Mouse (Mus musculus) myocyte (in vitro differentiated cells): ENCODE results near the gene Rnf186. TPM values are rescaled to one million over a fixed set of nuclear protein-coding genes. Genes with fewer than 3 reads are reported as not detected.

ENCODE experiments used
- H3K27me3 ChIP-seq: one replicate; pipeline ENCODE4 v1.6.1; 2011; ENCODE audit not compliant: control insufficient read depth, insufficient read depth, insufficient read length
- H3K36me3 ChIP-seq: one replicate; pipeline ENCODE4 v1.6.1; 2011; ENCODE audit not compliant: control insufficient read depth, insufficient read depth
- H3K4me2 ChIP-seq: one replicate; pipeline ENCODE4 v1.6.1; 2011; ENCODE audit warnings: low read depth, control low read depth
- H3K4me3 ChIP-seq: one replicate; pipeline ENCODE4 v1.5.1; 2011; ENCODE audit warnings: mild to moderate bottlenecking, control low read depth, moderate library complexity
- H3K79me2 ChIP-seq: one replicate; pipeline ENCODE4 v1.6.1; 2011; ENCODE audit not compliant: control insufficient read depth, insufficient read depth
- H3ac ChIP-seq: one replicate; pipeline ENCODE4 v1.6.1; 2011; ENCODE audit not compliant: control insufficient read depth, insufficient read length
- CEBPB ChIP-seq: IDR thresholded peaks from 2 replicates; pipeline ENCODE4 v1.6.1; 2011; ENCODE audit warnings: mild to moderate bottlenecking, moderate library complexity; ENCODE audit not compliant: poor library complexity, insufficient read depth, severe bottlenecking
- E2F4 ChIP-seq: IDR thresholded peaks from one replicate; pipeline ENCODE4 v1.6.1; 2011; ENCODE audit warnings: mild to moderate bottlenecking, control low read depth, moderate library complexity; ENCODE audit not compliant: insufficient read depth
- MAX ChIP-seq: IDR thresholded peaks from one replicate; pipeline ENCODE4 v1.6.1; 2011; ENCODE audit warnings: low read depth, mild to moderate bottlenecking, control low read depth
- MYOD1 ChIP-seq, 3 experiments: IDR thresholded peaks; one replicate each; pipeline ENCODE4 v1.6.1; 2011; ENCODE audit warnings: control low read depth in 2 of 3, low read depth in 2 of 3, mild to moderate bottlenecking in 2 of 3, moderate library complexity in 1 of 3; ENCODE audit not compliant: insufficient read length in 2 of 3, control insufficient read depth in 1 of 3
- MYOG ChIP-seq, 3 experiments: IDR thresholded peaks; one replicate each; pipeline ENCODE4 v1.6.1; 2011; ENCODE audit warnings: control low read depth in 2 of 3, low read depth in 2 of 3, mild to moderate bottlenecking in 2 of 3; ENCODE audit not compliant: insufficient read length in 2 of 3, control insufficient read depth in 1 of 3, insufficient read depth in 1 of 3
- POLR2A ChIP-seq: IDR thresholded peaks from one replicate; pipeline ENCODE4 v1.6.1; 2011; ENCODE audit warnings: low read depth, mild to moderate bottlenecking, control low read depth, moderate library complexity; ENCODE audit not compliant: insufficient read length
- POLR2AphosphoS2 ChIP-seq: IDR thresholded peaks from one replicate; pipeline ENCODE4 v1.6.1; 2011; ENCODE audit warnings: low read depth, control low read depth; ENCODE audit not compliant: insufficient read length
- REST ChIP-seq: IDR thresholded peaks from one replicate; pipeline ENCODE4 v1.6.1; 2011; ENCODE audit warnings: mild to moderate bottlenecking, control low read depth, moderate library complexity; ENCODE audit not compliant: insufficient read depth, insufficient read length
- SRF ChIP-seq: IDR thresholded peaks from one replicate; pipeline ENCODE4 v1.6.1; 2011; ENCODE audit warnings: low read depth; ENCODE audit not compliant: control insufficient read depth, insufficient read length
- TCF12 ChIP-seq: IDR thresholded peaks from one replicate; pipeline ENCODE4 v1.6.1; 2011; ENCODE audit warnings: mild to moderate bottlenecking, control low read depth; ENCODE audit not compliant: poor library complexity, insufficient read depth, severe bottlenecking
- TCF3 ChIP-seq: IDR thresholded peaks from one replicate; pipeline ENCODE4 v1.6.1; 2011; ENCODE audit warnings: low read depth, control low read depth; ENCODE audit not compliant: insufficient read length
- USF1 ChIP-seq: IDR thresholded peaks from one replicate; pipeline ENCODE4 v1.6.1; 2011; ENCODE audit warnings: low read depth, mild to moderate bottlenecking, control low read depth, moderate library complexity
- polyA plus RNA-seq: library from polyadenylated mRNA; unstranded; fragments of >200 nt; fragmentation: generic; extraction: Trizol; gene quantifications from one replicate; pipeline ENCODE4 v1.2.1, GENCODE M21; 2012; ENCODE audit warnings: missing spikeins

Gene Rnf186
- polyA plus RNA-seq, 1 experiment: not detected

- H3K79me2 ChIP-seq: no peaks in the 10 kb centered on the region
- TF ChIP-seq SRF: no peak
- TF ChIP-seq MYOG (IDR thresholded peaks at IDR 0.05; ENCODE audit: control insufficient read depth in 1 of 3, insufficient read depth in 1 of 3, insufficient read length in 2 of 3, low read depth in 2 of 3): no peak
- TF ChIP-seq MAX: no peak
- TF ChIP-seq REST: no peak
- TF ChIP-seq E2F4: no peak
- no peak for TF ChIP-seq TCF3
- TF ChIP-seq POLR2AphosphoS2: no peak
- TF ChIP-seq POLR2A: no peak
- TF ChIP-seq TCF12: no peak
- TF ChIP-seq CEBPB: no peak
- TF ChIP-seq USF1: no peak
- no peak for TF ChIP-seq MYOD1 (IDR thresholded peaks at IDR 0.05; ENCODE audit: control insufficient read depth in 1 of 3, insufficient read length in 2 of 3, low read depth in 2 of 3)
These were observed 40.4 kb downstream of the Rnf186 start for GRCm38 (mm10) chr4:139007353-139007752.

GRCm38 (mm10) chr4:139007981-139008536 lies 41.1 kb downstream of the Rnf186 start:
- no peaks in the 10 kb centered on the region for H3K27me3 ChIP-seq
- TF ChIP-seq REST (no peak), MYOD1 (IDR thresholded peaks at IDR 0.05; ENCODE audit: control insufficient read depth in 1 of 3, insufficient read length in 2 of 3, low read depth in 2 of 3) (no peak), TCF12 (no peak), POLR2A (no peak), MYOG (IDR thresholded peaks at IDR 0.05; ENCODE audit: control insufficient read depth in 1 of 3, insufficient read depth in 1 of 3, insufficient read length in 2 of 3, low read depth in 2 of 3) (no peak), CEBPB (no peak)
- no peaks in the 10 kb centered on the region for H3K79me2 ChIP-seq
- no peak overlapping the region for H3K4me3 ChIP-seq
- no peak overlapping the region for H3K4me2 ChIP-seq
- no peaks in the 10 kb centered on the region for H3K36me3 ChIP-seq
- H3ac ChIP-seq: no peak overlapping the region

More at GRCm38 (mm10) chr4:139007353-139007752, 40.4 kb downstream of the Rnf186 start:
- Histone ChIP-seq H3K4me2 (no peak overlapping the region), H3ac (no peak overlapping the region), H3K36me3 (no peaks in the 10 kb centered on the region), H3K27me3 (no peaks in the 10 kb centered on the region), H3K4me3 (no peak overlapping the region)

- H3ac ChIP-seq: no peak overlapping the region
- H3K27me3 ChIP-seq: no peaks in the 10 kb centered on the region
- no peak overlapping the region for H3K4me2 ChIP-seq
- TF ChIP-seq REST: no peak
- TF ChIP-seq MYOD1 (IDR thresholded peaks at IDR 0.05; ENCODE audit: control insufficient read depth in 1 of 3, insufficient read length in 2 of 3, low read depth in 2 of 3): no peak
- TF ChIP-seq TCF12: no peak
- no peak for TF ChIP-seq TCF3
- TF ChIP-seq POLR2AphosphoS2: no peak
- no peak for TF ChIP-seq CEBPB
- TF ChIP-seq MYOG (IDR thresholded peaks at IDR 0.05; ENCODE audit: control insufficient read depth in 1 of 3, insufficient read depth in 1 of 3, insufficient read length in 2 of 3, low read depth in 2 of 3): no peak
- no peak for TF ChIP-seq E2F4
- TF ChIP-seq POLR2A: no peak
- TF ChIP-seq SRF: no peak
- no peak for TF ChIP-seq USF1
- TF ChIP-seq MAX: no peak
- no peaks in the 10 kb centered on the region for H3K36me3 ChIP-seq
- no peak overlapping the region for H3K4me3 ChIP-seq
- H3K79me2 ChIP-seq: no peaks in the 10 kb centered on the region
These were observed 44.3 kb downstream of the Rnf186 start for GRCm38 (mm10) chr4:139011201-139011702.

GRCm38 (mm10) chr4:139013281-139013680 lies 46.4 kb downstream of the Rnf186 start:
- Histone ChIP-seq H3ac (no peak overlapping the region), H3K27me3 (no peaks in the 10 kb centered on the region), H3K36me3 (no peaks in the 10 kb centered on the region), H3K4me3 (no peak overlapping the region), H3K79me2 (no peaks in the 10 kb centered on the region), H3K4me2 (no peak overlapping the region)
- TF ChIP-seq MYOG (IDR thresholded peaks at IDR 0.05; ENCODE audit: control insufficient read depth in 1 of 3, insufficient read depth in 1 of 3, insufficient read length in 2 of 3, low read depth in 2 of 3) (no peak), POLR2A (no peak), MAX (no peak), TCF12 (no peak), USF1 (no peak), MYOD1 (IDR thresholded peaks at IDR 0.05; ENCODE audit: control insufficient read depth in 1 of 3, insufficient read length in 2 of 3, low read depth in 2 of 3) (no peak), E2F4 (no peak)

- Histone ChIP-seq H3ac (no peak overlapping the region), H3K79me2 (no peaks in the 10 kb centered on the region), H3K27me3 (no peaks in the 10 kb centered on the region), H3K4me3 (no peak overlapping the region), H3K4me2 (no peak overlapping the region), H3K36me3 (no peaks in the 10 kb centered on the region)
- TF ChIP-seq REST (no peak), CEBPB (no peak), MAX (no peak), SRF (no peak), TCF12 (no peak), POLR2A (no peak), MYOD1 (IDR thresholded peaks at IDR 0.05; ENCODE audit: control insufficient read depth in 1 of 3, insufficient read length in 2 of 3, low read depth in 2 of 3) (no peak), POLR2AphosphoS2 (no peak), E2F4 (no peak), MYOG (IDR thresholded peaks at IDR 0.05; ENCODE audit: control insufficient read depth in 1 of 3, insufficient read depth in 1 of 3, insufficient read length in 2 of 3, low read depth in 2 of 3) (no peak), USF1 (no peak), TCF3 (no peak)
These were observed 47.9 kb downstream of the Rnf186 start for GRCm38 (mm10) chr4:139014793-139015192.
